Mouse (Mus musculus) cerebellum, postnatal 10 days (tissue): ENCODE results near the gene Pnrc2.

Source experiments
- DNase-seq, 2 experiments: peaks; one replicate each; pipeline ENCODE4 v3.0.0; 2021; ENCODE audit warnings: mixed read lengths in 2 of 2

Gene Pnrc2

GRCm38 (mm10) chr4:135821772-135822171, 51.9 kb downstream of the Pnrc2 start:
- no peak for DNase-seq
